Mouse (Mus musculus) heart, embryonic 16.5 days (tissue): ENCODE results near the gene Gucy1b2. TPM values are rescaled to one million over a fixed set of nuclear protein-coding genes. Genes with fewer than 3 reads are reported as not detected.

Experiments used
- ATAC-seq: fragments of 200-750 bp; cut with Nextera tagmentation; replicated peaks from 2 replicates; pipeline ENCODE4 v1.8.0; 2017; ENCODE audit warnings: moderate number of reproducible peaks; ENCODE audit not compliant: insufficient read depth, low FRiP score; ENCODE audit errors: extremely low read depth
- H3K27ac ChIP-seq: fragments of 300-500 bp; sonication (generic); 2 replicates; pipeline ENCODE4 v1.5.1; 2014; ENCODE audit warnings: mild to moderate bottlenecking, low read length, control low read depth, moderate library complexity
- H3K27me3 ChIP-seq: fragments of 300-500 bp; sonication (generic); 2 replicates; pipeline ENCODE4 v1.6.1; 2014; ENCODE audit warnings: low read length, mixed read lengths; ENCODE audit not compliant: control insufficient read depth, insufficient read depth
- H3K36me3 ChIP-seq: fragments of 300-500 bp; sonication (generic); 2 replicates; pipeline ENCODE4 v1.6.1; 2014; ENCODE audit not compliant: control insufficient read depth, insufficient read depth
- H3K4me1 ChIP-seq: fragments of 300-500 bp; sonication (generic); 2 replicates; pipeline ENCODE4 v1.6.1; 2014; ENCODE audit warnings: low read length, mixed read lengths; ENCODE audit not compliant: control insufficient read depth, insufficient read depth
- H3K4me2 ChIP-seq: fragments of 300-500 bp; sonication (generic); 2 replicates; pipeline ENCODE4 v1.6.1; 2014; ENCODE audit warnings: low read depth, mild to moderate bottlenecking, control low read depth, low read length
- H3K4me3 ChIP-seq: fragments of 300-500 bp; sonication (generic); 2 replicates; pipeline ENCODE4 v1.5.1; 2014; ENCODE audit warnings: mild to moderate bottlenecking, control low read depth, low read length
- H3K9ac ChIP-seq: fragments of 300-500 bp; sonication (generic); 2 replicates; pipeline ENCODE4 v1.6.1; 2014; ENCODE audit warnings: low read length, control low read depth
- H3K9me3 ChIP-seq: fragments of 300-500 bp; sonication (generic); replicated peaks from 2 replicates; pipeline ENCODE4 v1.6.1; 2016; ENCODE audit warnings: low read length; ENCODE audit not compliant: control insufficient read depth
- WGBS: fragments of 180-500 bp; shearing (Covaris S2); extraction: QIAGEN DNeasy Blood & Tissue Kit; methylation state at CpG from one replicate; pipeline ENCODE4 v1.1.7; 2014; 5-methylcytosine and 5-hydroxymethylcytosine counted together
- polyA plus RNA-seq: library from polyadenylated mRNA; unstranded; fragments of >200 nt; fragmentation: Nextera tagmentation; extraction: Ambion mirVana; gene quantifications from 2 replicates; pipeline ENCODE4 v1.2.1, GENCODE M21; 2015

Gucy1b2 gene
- polyA plus RNA-seq = 0.05 and 0.17 TPM in 2 replicates

DNA sequence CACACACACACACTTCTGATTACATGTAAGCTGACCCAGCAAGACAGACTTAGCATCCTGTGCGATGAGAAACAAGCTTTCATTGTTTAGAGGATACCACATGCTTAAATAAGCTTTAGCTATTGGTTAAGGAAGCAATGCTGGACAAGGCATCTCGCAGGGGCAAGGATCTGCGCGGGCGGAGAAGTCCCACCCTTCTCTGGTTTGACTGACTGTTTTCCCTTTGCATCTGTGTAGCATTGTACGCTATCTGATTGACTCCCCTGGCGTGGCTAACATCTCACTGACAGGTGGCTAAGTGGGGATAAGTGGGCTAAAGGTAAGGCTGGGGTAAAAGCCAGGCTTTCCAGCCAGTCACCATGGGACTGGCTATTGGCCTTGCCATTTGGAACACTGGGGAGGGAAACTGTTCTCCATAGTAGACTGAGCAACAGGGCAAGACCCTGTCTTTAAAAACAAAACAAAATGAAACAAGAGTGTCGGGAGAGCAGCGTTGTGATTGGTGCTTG lies at the start of gene Gucy1b2:
Gene Gucy1b2 (minus strand): TSS at position 51 of the 509 bp plus-strand sequence.
- H3K27me3 ChIP-seq = no peaks in the 10 kb centered on the region
- H3K36me3 ChIP-seq = no peaks in the 10 kb centered on the region
- no peak for ATAC-seq
- 52% methylated on average over 9 of the region's 9 CpGs for WGBS
- H3K9ac ChIP-seq = no peak within 1 kb of the TSS
- H3K27ac ChIP-seq = no peak within 1 kb of the TSS
- no peak within 1 kb of the TSS for H3K4me3 ChIP-seq
- peaks cover 4% of the 10 kb centered on the region for H3K4me1 ChIP-seq
- H3K9me3 ChIP-seq = no peaks in the 10 kb centered on the region
- H3K4me2 ChIP-seq = peak within 1 kb of the TSS; percentile 53

DNA sequence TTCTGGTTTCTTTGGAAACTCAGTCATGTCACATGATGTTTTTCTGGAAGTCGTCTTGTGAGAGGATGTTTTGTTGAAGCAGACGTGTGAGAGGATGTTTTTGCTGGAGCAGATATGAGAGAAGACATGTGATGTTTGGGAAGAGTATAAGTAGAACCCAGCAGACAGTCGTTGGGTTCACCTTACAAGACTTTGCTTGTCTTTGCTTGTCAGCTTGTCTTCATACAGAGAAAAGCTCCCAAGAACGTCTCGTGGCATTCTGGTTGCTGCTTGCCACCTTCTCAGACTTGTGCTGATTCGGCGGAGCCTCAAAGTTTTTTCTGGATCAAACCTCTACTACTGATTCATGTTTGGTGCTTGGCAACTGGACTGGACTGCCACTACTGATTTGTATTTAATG lies 41.3 kb upstream of the Gucy1b2 start:
- Histone ChIP-seq H3K9me3 (no peaks in the 10 kb centered on the region), H3K4me2 (no peak overlapping the region), H3K36me3 (no peaks in the 10 kb centered on the region), H3K4me1 (no peaks in the 10 kb centered on the region), H3K27me3 (no peaks in the 10 kb centered on the region), H3K9ac (no peak overlapping the region), H3K4me3 (no peak overlapping the region), H3K27ac (no peak overlapping the region)
- 64% methylated on average over 7 of the region's 7 CpGs for WGBS
- ATAC-seq = no peak

DNA sequence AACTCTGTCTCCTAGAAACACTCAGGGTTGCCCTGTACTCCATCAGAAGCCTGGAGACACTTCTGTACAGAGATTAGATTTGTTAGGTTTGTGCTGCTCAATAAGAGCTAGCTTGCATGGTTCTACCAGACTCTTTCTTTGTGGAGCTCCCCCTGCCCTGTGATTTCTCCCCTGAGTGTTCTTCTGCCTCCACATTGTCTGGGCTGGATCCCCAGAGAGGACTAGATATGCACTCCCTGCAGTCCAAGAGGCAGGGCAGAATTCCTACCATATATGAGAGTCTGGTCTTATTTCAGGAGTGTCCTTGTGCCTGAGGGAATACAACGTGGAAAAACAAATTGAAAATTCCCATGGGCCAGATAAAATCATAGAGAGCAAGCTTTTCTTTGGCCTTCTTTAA lies 40.4 kb upstream of the Gucy1b2 start:
- no peaks in the 10 kb centered on the region for H3K27me3 ChIP-seq
- H3K4me3 ChIP-seq = no peak overlapping the region
- no peaks in the 10 kb centered on the region for H3K36me3 ChIP-seq
- H3K4me1 ChIP-seq = no peaks in the 10 kb centered on the region
- 28% methylated on average over 1 of the region's 1 CpGs for WGBS
- ATAC-seq = no peak
- H3K27ac ChIP-seq = no peak overlapping the region
- H3K4me2 ChIP-seq = no peak overlapping the region
- no peaks in the 10 kb centered on the region for H3K9me3 ChIP-seq
- no peak overlapping the region for H3K9ac ChIP-seq

DNA sequence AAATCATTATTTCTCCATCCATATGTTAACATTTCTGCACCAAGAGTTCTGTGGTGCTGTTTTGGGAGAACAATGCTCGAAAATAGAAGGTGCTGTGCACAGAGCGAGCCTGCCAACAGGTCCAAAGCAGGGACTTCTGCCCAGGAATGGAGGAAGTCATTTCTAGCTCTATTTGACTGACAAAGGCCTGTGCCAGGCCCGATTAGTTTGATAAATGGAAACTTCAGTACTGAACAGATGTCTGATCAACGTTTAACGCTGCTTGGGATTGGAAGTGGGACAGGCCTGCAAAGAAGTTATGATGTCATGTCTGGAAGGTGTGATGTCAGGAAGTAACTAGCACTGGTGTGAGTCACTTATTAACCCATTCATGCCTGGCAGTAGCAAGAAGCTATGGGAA lies 37.4 kb upstream of the Gucy1b2 start:
- no peak for ATAC-seq
- no peak overlapping the region for H3K9ac ChIP-seq

DNA sequence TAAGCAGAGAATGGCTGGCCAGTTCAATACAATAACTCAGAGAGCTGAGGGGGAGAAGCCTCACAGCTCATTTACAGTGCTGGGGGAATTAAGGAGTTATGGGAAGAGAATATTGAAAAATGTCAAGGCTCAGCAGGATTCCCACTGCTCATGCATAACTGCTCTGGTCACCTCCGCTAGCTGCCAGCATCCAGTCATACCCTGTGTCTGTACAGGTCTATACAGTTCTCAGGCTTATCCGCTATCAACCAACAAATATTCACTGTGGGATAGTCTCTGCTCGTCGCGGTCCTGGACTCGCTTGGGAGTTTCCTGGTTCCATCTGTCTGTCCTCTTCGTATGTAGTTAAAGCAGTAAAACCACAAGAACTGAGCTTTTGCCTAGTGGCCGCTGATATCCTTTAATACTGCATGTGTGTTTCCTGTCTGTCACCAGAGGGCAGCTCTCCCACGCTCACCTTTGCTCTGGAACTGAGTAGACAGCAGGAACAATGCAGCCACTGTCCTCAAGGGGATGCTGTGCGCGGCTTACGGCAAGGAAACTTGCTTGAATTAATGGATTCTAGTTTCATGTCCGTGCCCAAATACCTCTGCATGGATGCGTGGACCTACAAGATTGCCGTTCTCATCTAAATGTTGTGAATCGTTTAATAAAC lies 36.2 kb upstream of the Gucy1b2 start:
- H3K4me2 ChIP-seq = no peak overlapping the region
- no peaks in the 10 kb centered on the region for H3K36me3 ChIP-seq
- no peaks in the 10 kb centered on the region for H3K9me3 ChIP-seq
- ATAC-seq = 0 out of 2 replicates have a peak, but pooled peaks have one; percentile 41
- no peak overlapping the region for H3K4me3 ChIP-seq
- no peak overlapping the region for H3K9ac ChIP-seq
- H3K27me3 ChIP-seq = no peaks in the 10 kb centered on the region
- H3K27ac ChIP-seq = no peak overlapping the region
- WGBS = 32% methylated on average over 16 of the region's 16 CpGs
- no peaks in the 10 kb centered on the region for H3K4me1 ChIP-seq

More for the DNA sequence above, 37.4 kb upstream of the Gucy1b2 start:
- H3K9me3 ChIP-seq = no peaks in the 10 kb centered on the region
- H3K27ac ChIP-seq = no peak overlapping the region
- WGBS = 66% methylated on average over 5 of the region's 5 CpGs
- H3K4me3 ChIP-seq = no peak overlapping the region
- no peak overlapping the region for H3K4me2 ChIP-seq
- no peaks in the 10 kb centered on the region for H3K27me3 ChIP-seq
- no peaks in the 10 kb centered on the region for H3K36me3 ChIP-seq
- H3K4me1 ChIP-seq = no peaks in the 10 kb centered on the region

DNA sequence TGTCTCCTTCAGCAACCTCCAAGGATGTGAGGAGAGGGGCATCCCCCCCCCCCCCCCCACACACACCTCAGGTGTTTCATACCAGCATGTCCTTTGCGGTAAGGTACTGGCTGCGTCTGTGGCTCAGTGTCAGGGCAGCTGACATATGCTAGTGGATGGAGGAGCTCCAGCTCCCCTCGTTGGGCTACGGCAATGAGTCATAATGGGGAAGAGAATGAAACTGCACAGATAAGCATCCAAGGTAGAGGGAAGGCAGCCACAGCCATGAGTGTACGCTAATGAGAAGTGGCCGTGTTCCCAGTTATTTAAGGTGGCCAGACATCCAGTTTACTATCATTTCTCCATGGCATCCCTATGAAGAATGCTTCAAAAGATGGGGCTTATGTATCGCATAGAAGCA lies 32.2 kb upstream of the Gucy1b2 start:
- WGBS = 83% methylated on average over 7 of the region's 7 CpGs
- Histone ChIP-seq H3K27me3 (no peaks in the 10 kb centered on the region), H3K9ac (no peak overlapping the region), H3K4me3 (no peak overlapping the region), H3K36me3 (no peaks in the 10 kb centered on the region), H3K4me2 (no peak overlapping the region), H3K4me1 (no peaks in the 10 kb centered on the region), H3K27ac (no peak overlapping the region), H3K9me3 (no peaks in the 10 kb centered on the region)
- ATAC-seq = no peak

DNA sequence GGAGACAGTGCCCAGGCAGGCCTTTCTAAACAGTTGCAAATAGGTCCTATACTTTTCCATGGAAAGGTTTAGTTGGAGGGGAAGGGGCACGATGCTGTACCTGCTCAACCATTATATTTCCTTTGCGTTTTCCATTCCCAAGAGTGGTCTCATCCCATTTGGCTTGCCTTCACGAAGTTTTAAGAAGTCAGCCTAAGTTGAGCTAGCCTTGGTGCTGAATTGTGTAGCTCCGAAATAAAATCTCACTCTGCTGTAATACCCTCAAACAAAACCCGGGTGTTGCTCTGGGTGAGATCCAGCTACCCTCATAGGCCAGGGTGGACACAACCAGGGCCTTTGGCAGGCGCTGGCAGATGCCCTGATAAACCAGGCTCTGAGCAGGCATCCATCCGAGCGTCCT lies 25.3 kb upstream of the Gucy1b2 start:
- no peak for ATAC-seq
- Histone ChIP-seq H3K4me2 (no peak overlapping the region), H3K36me3 (no peaks in the 10 kb centered on the region), H3K9me3 (no peaks in the 10 kb centered on the region), H3K4me1 (no peaks in the 10 kb centered on the region), H3K9ac (no peak overlapping the region), H3K27me3 (0 out of 2 replicates have a peak, but pooled peaks cover 2% of the 10 kb centered on the region), H3K27ac (no peak overlapping the region), H3K4me3 (no peak overlapping the region)
- 30% methylated on average over 8 of the region's 8 CpGs for WGBS

DNA sequence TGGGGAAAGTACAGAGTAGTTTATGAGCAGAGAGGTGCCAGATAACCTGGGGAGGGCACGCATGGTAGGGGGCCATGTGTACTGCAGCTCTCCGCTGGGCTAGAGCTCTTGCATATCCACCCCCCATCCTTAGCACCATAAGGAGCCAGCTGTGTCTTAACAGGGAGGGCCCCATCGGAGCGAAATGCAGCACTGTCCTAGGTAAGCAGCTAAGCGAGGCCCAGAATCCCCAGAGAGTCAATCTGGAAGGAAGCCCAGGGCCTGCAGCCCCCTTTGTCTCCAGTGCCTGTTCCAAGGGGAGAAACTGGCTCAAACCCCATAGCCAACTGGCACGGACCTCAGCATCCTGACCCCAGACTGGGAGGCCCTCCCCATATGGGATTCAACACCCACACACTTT lies 23.3 kb upstream of the Gucy1b2 start:
- no peak for ATAC-seq
- 27% methylated on average over 6 of the region's 6 CpGs for WGBS
- Histone ChIP-seq H3K4me2 (no peak overlapping the region), H3K27me3 (0 out of 2 replicates have a peak, but pooled peaks cover 2% of the 10 kb centered on the region), H3K27ac (no peak overlapping the region), H3K4me1 (no peaks in the 10 kb centered on the region), H3K4me3 (no peak overlapping the region), H3K36me3 (no peaks in the 10 kb centered on the region), H3K9me3 (no peaks in the 10 kb centered on the region), H3K9ac (no peak overlapping the region)

DNA sequence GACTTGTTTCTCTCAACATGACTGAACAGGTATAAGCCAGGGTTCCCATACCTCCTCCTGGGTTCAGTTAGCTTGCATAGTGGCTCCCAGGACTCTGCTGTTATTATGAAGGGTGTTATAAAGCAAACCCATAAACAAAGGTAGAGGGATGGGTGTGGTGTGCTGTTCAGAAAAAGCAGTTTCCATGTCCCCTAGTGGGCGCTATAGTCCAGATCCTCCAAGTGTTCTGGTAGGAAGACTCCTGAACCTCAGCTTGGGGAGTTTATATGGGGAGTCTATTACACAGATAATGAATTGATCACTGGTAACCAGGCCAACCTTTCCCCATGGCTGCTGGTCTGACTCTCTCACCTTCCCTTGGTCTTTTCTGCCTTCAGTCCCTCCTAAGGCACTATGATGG lies 18.4 kb upstream of the Gucy1b2 start:
- H3K27ac ChIP-seq = no peak overlapping the region
- WGBS = 64% methylated on average over 1 of the region's 1 CpGs
- no peaks in the 10 kb centered on the region for H3K27me3 ChIP-seq
- H3K36me3 ChIP-seq = no peaks in the 10 kb centered on the region
- H3K9me3 ChIP-seq = no peaks in the 10 kb centered on the region
- no peak overlapping the region for H3K4me3 ChIP-seq
- no peak overlapping the region for H3K9ac ChIP-seq
- no peak for ATAC-seq
- H3K4me1 ChIP-seq = no peaks in the 10 kb centered on the region
- H3K4me2 ChIP-seq = no peak overlapping the region
